Mouse (Mus musculus) megakaryocyte, embryonic 14.5 days (primary cell): ENCODE data around the gene Pfkl.

Experiments
- FLI1 ChIP-seq: IDR thresholded peaks from 2 replicates; pipeline ENCODE4 v1.6.1; 2012; ENCODE audit warnings: low read length, inconsistent platforms, mixed read lengths
- GATA1 ChIP-seq: IDR thresholded peaks from 3 replicates; pipeline ENCODE4 v1.6.1; 2012; ENCODE audit warnings: mixed read lengths, low read length, inconsistent platforms, borderline replicate concordance

GRCm38 (mm10) chr10:77995639-77996038 lies 14.2 kb downstream of the Pfkl start:
- no peak for TF ChIP-seq GATA1
- TF ChIP-seq FLI1: no peak
